8 mouse cellular contexts compared by ENCODE assay signal in the genomic region with DNA sequence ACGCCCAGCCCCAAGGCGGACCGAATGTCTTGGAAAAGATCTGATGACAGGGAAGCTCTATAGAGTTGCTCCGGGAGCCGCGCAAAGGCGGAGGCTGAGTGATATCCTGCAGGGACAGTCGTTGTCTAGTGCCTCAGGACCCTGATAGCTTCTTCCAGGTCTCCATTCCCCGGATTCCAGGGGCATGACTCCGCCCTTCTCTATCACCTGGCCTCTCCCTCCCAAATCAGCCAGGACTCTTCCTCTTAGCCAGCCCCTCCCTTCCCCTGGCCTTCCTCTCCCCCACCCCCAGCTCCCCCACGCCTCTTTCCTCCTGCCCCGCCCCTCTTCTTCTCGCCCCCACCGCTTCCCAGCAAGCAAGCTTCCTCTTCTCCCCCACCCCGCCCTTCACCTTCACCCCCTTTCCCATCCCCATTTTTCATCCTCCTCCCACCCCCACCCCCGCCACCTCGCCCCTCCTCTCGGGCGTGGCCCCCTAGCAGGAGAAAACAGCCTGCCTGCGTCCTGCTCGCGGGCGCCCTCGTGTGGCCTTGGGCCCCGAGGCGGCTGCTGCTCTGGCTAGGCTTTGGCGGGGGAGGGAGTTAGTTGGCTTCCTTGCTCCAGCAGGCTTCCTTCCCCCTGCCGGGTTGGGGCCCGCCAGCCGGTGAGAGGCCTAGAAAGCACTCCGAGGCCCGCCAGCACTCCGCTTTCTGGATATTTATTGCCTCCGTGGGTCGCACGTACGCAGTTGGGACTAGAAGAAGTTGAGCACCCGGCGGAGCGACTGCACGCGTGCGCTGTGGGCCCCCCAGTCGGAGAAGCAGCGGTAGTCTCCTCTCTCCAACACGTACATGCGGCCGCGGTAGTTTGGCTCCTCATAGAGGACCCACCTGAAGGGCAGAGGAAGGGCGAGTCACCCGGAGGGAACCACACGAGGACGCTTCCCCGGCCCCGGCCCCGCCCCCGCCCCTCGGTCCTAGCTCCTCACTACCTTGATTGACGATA. TPM values are rescaled to one million over a fixed set of nuclear protein-coding genes. Genes with fewer than 3 reads are reported as not detected.
DNase-seq lines count a peak whose midpoint lies in the region; ATAC-seq and TF ChIP-seq lines count a peak whose summit lies in the region.

No protein-coding gene starts in this region.

- H3K4me3 ChIP-seq in cortical plate, adult 2 months (ENCODE audit: insufficient read depth, low read length) = peak overlapping the region; percentile 33
- H3K4me3 ChIP-seq in megakaryocyte, embryonic 14.5 days (replicated peaks) = peak overlapping the region; percentile 95

- H3K27ac ChIP-seq in cortical plate, adult 2 months (ENCODE audit: insufficient read depth, low read length) = peak overlapping the region; percentile 73

- peak; percentile 50 for TF ChIP-seq CTCF in cortical plate, adult 2 months (IDR thresholded peaks at IDR 0.05; ENCODE audit: extremely low read depth, insufficient read depth, low read length)

- no peaks in the 10 kb centered on the region for H3K36me3 ChIP-seq in megakaryocyte, embryonic 14.5 days (replicated peaks; ENCODE audit: low read length)

- no peaks in the 10 kb centered on the region for H3K9me3 ChIP-seq in megakaryocyte, embryonic 14.5 days

- peak; percentile 88 to 95 for DNase-seq in adrenal gland, adult (ENCODE audit: inconsistent age in 2 of 2, low spot score in 1 of 2)
- peak; percentile 92 for DNase-seq in gastrocnemius, postnatal 10 days
- DNase-seq in left cerebral cortex, adult 9 months (ENCODE audit: low spot score in 2 of 2) = peak; percentile 53 to 82
- DNase-seq in right cerebral cortex, adult 2 months (ENCODE audit: low spot score in 2 of 2) = peak; percentile 82 to 83
- peak; percentile 89 for DNase-seq in urinary bladder, postnatal 25 days (ENCODE audit: low spot score)

- peaks cover 2% of the 10 kb centered on the region; the same call in 1 of the 2 replicates for H3K4me1 ChIP-seq in cortical plate, adult 2 months (ENCODE audit: control insufficient read depth, insufficient read depth, low read length)
- peaks cover 57% of the 10 kb centered on the region for H3K4me1 ChIP-seq in megakaryocyte, embryonic 14.5 days

- peak; percentile 84 for ATAC-seq in inflammation-experienced regulatory T-cells, adult 6 months

- peaks cover 34% of the 10 kb centered on the region for H3K27me3 ChIP-seq in megakaryocyte, embryonic 14.5 days (replicated peaks)

- TF ChIP-seq POLR2A in cortical plate, adult 2 months (IDR thresholded peaks at IDR 0.05; ENCODE audit: extremely low read depth, insufficient read depth, low read length) = peak; percentile 60

RNA-seq across cellular contexts. Expression of gene Crygn, which starts 7.2 kb away (rescaled TPM):
- 0.92 and 1.5 TPM in 2 replicates for polyA plus RNA-seq in cortical plate, adult 2 months (2012; rRNA removed)
- not detected for total RNA-seq in gastrocnemius, postnatal 10 days (2021)
- polyA plus RNA-seq in inflammation-experienced regulatory T-cells, adult 6 months (2017; shearing (Covaris generic)) = 1 to 10 TPM in 1 of 3 experiments, not detected in 2; 3.2 TPM
- not detected in 2 replicates for polyA plus RNA-seq in megakaryocyte, embryonic 14.5 days (2012; ENCODE audit: insufficient read depth, low replicate concordance)

RNA-seq across cellular contexts. Expression of gene Wdr86, which starts 20.1 kb away (rescaled TPM):
- polyA plus RNA-seq in cortical plate, adult 2 months (2012; rRNA removed) = 0.55 and 1.1 TPM in 2 replicates
- total RNA-seq in gastrocnemius, postnatal 10 days (2021) = 1 to 10 TPM in 1 of 2 experiments, under 1 TPM in 1; 0.70 to 1.2 TPM
- under 1 TPM in 2 of 3 experiments, not detected in 1; 0.23 to 0.80 TPM for polyA plus RNA-seq in inflammation-experienced regulatory T-cells, adult 6 months (2017; shearing (Covaris generic))
- polyA plus RNA-seq in megakaryocyte, embryonic 14.5 days (2012; ENCODE audit: insufficient read depth, low replicate concordance) = not detected in 2 replicates

Comparison
In these comparisons a context has a peak if more than half of its experiments do, and no peak if none do; other contexts are left out.
1. Peak in every context shown above with its lines: DNase-seq, ATAC-seq, H3K4me3 ChIP-seq and H3K27ac ChIP-seq.